Mouse (Mus musculus) spleen, adult 2 months (tissue): ENCODE data around the gene Hoxd8. TPM values are rescaled to one million over a fixed set of nuclear protein-coding genes. Genes with fewer than 3 reads are reported as not detected.
A peak's percentile ranks its signal among the peaks of the same experiment; 100 is the strongest.

Source experiments
- DNase-seq, 2 experiments: peaks; one replicate each; pipeline versions ENCODE4 v3.0.0 to v3.0.0-alpha.2; 2012 to 2021; ENCODE audit warnings: low spot score in 2 of 2, low read depth in 1 of 2
- H3K27ac ChIP-seq: fragments of 200-500 bp; 2 replicates; pipeline ENCODE4 v1.5.1; 2012; ENCODE audit warnings: low read length, inconsistent platforms; ENCODE audit not compliant: insufficient read depth
- H3K27me3 ChIP-seq: fragments of 200-500 bp; 2 replicates; pipeline ENCODE4 v1.6.1; 2012; ENCODE audit warnings: mild to moderate bottlenecking, moderate library complexity, low read length, inconsistent platforms; ENCODE audit not compliant: control insufficient read depth, insufficient read depth
- H3K36me3 ChIP-seq: fragments of 200-500 bp; 2 replicates; pipeline ENCODE4 v1.6.1; 2012; ENCODE audit warnings: mild to moderate bottlenecking, low read length, inconsistent platforms; ENCODE audit not compliant: control insufficient read depth, insufficient read depth
- H3K4me1 ChIP-seq: fragments of 200-500 bp; 2 replicates; pipeline ENCODE4 v1.6.1; 2011; ENCODE audit warnings: inconsistent platforms; ENCODE audit not compliant: control insufficient read depth, insufficient read depth, insufficient read length
- H3K4me3 ChIP-seq: fragments of 200-500 bp; 2 replicates; pipeline ENCODE4 v1.5.1; 2011; ENCODE audit warnings: mild to moderate bottlenecking, inconsistent platforms; ENCODE audit not compliant: insufficient read depth, insufficient read length; ENCODE audit errors: extremely low read depth
- CTCF ChIP-seq: fragments of 200-500 bp; IDR thresholded peaks from 2 replicates; pipeline ENCODE4 v1.5.1; 2011; ENCODE audit warnings: mild to moderate bottlenecking, inconsistent platforms; ENCODE audit not compliant: insufficient read depth, insufficient read length, insufficient replicate concordance; ENCODE audit errors: extremely low read depth
- POLR2A ChIP-seq: fragments of 200-500 bp; IDR thresholded peaks from 2 replicates; pipeline ENCODE4 v1.6.1; 2011; ENCODE audit warnings: low read depth, low read length, inconsistent platforms
- WGBS: fragments of 180-500 bp; shearing (Covaris S2); methylation state at CpG from one replicate; pipeline ENCODE4 v1.1.7; 2018; 5-methylcytosine and 5-hydroxymethylcytosine counted together
- polyA plus RNA-seq: library from polyadenylated mRNA; depleted of rRNA; stranded (reverse); fragments of >200 nt; gene quantifications from 2 replicates; pipeline ENCODE4 v1.2.3, GENCODE M21; 2012

Hoxd8 gene
- polyA plus RNA-seq, 1 experiment, result 0.32 TPM

DNA sequence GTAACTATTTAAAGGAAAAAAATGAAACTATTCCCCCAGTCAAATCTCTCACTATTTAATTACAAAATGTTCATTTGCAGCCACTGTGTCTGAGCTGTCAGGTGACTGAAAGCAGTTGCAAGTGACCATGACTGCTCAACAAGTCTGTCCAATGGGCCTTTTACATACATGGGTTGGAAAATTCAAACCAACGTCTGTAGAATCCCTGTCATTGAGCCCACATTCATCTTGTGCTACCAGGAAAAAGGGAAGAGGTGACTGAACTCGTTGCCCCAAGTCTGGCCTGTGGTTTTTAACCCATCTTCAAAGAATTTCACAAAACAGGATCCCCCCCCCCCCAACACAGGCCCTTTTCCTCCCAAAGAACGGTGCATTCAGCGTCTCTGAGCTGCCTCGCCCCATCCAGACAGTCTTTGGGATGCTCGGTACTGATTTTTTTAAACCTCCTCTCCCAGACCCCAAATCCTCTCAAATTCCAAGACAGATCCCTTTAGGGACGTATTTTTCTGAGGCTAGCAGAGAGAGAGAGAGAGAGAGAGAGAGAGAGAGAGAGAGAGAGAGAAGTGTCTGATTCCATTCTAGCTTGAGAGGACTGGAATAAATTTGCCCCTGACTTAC is 8.5 kb upstream of the Hoxd8 start:
- Histone ChIP-seq H3K4me1 (peaks cover 9% of the 10 kb centered on the region; the same call in 1 of the 2 replicates), H3K27me3 (peaks cover 60% of the 10 kb centered on the region), H3K36me3 (no peaks in the 10 kb centered on the region), H3K4me3 (no peak overlapping the region), H3K27ac (no peak overlapping the region)
- no peak for TF ChIP-seq POLR2A
- no peak for TF ChIP-seq CTCF
- DNase-seq, result no peak
- WGBS, result 20% methylated on average over 7 of the region's 7 CpGs

DNA sequence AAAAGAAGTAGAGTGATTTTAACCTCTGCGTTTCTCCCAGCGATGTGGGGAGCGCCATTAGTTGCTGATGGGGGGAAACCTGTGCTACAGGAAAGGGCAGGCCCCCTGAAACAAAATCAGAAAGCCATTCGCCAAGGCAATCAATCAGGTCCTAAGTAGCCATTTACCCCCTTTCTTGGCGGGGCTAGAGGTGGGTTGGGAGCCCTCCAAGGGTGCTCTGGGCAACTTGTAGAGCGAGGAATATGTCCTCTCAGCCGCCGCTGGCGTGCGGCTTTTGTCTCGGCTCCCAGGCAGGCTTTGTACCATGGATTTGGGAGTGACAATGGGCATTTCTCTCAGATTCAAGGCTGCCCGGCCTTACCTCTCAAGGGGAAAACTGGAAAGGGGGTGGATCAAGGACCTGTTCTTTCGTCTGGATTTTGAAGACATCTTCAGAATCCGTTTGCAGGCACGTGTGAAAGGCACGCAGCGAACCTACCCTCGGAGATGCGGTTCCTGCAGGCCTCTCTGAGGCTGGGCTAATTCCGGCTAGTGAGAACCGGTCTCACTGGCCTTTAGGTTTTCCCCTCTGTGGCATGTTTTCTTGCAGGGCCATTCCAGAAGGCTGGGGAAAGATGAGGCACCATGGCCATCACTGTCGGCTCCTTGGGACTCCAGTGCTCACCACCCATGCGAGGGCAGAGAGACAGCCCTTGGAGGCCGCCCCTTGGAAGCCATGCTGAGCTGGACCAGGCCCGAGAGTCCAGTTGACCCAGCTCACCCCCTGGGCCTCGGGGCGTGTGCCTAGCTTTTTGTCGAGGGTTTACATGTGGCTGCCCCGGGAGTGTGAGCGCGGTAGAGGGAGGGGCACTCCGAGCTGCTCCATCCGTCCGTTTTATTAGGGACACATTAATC is 7.7 kb upstream of the Hoxd8 start:
- H3K4me3 ChIP-seq, result no peak overlapping the region
- TF ChIP-seq POLR2A (no peak), CTCF (no peak)
- H3K27me3 ChIP-seq, result peaks cover 53% of the 10 kb centered on the region
- no peak for DNase-seq
- H3K36me3 ChIP-seq, result no peaks in the 10 kb centered on the region
- 14% methylated on average over 34 of the region's 34 CpGs for WGBS
- no peak overlapping the region for H3K27ac ChIP-seq
- H3K4me1 ChIP-seq, result peaks cover 9% of the 10 kb centered on the region; the same call in 1 of the 2 replicates

DNA sequence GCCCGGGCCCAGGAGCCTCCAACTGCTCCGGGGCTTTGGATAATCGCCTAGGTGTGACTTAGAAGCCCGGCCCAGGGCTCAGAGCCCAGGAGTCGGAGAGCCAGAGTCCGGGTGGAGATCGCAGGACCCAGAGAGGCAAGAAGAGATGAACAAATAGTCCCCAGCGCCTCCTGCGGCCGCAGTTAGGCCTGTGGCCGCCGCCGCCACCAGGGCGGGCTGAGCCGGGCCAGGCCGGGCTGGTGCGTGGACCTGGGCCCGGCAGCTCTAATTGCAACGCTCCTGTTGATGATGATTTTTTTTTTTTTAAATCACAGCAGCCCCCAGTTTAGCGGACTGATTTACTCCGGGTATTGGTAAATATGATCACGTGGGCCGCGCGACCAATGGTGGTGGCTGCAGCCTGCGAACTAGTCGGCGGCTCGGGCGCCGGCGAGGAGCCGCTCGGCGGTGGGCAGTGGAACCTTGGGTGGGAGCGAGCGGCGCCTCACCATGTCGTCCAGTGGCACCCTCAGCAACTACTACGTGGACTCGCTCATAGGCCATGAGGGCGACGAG is 6.8 kb upstream of the Hoxd8 start, which contains the start of gene Hoxd9:
Gene Hoxd9, plus strand, starts transcription at position 161 of the 555 bp plus-strand sequence.
- peaks cover 9% of the 10 kb centered on the region; the same call in 1 of the 2 replicates for H3K4me1 ChIP-seq
- DNase-seq, result no peak

DNA sequence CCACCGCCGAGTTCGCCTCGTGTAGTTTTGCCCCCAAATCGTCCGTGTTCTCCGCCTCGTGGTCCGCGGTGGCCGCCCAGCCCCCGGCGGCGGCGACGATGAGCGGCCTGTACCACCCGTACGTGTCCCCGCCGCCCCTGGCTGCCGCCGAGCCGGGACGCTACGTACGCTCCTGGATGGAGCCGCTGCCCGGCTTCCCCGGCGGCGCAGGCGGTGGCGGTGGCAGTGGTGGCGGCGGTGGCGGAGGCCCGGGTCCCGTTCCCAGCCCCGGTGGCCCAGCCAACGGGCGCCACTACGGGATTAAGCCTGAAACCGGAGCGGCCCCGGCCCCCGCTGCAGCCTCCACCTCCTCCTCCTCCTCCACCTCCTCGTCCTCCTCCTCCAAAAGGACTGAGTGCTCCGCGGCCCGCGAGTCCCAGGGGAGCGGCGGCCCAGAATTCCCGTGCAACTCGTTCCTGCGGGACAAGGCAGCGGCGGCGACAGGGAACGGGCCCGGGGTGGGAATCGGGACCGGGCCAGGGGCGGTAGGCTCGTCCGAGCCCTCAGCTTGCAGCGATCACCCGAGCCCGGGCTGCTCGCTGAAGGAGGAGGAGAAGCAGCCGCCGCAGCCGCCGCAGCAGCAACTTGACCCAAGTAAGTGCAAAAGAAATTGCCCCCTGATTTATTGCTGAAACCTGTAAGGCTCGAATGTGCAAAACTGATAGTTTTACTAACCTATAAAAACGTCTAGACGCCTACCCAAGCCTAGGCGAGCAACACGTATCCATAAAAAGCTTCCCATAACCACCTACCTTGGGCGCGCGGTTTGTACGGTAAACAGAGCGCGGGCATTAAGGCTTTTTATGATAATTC is 6.0 kb upstream of the Hoxd8 start:
- Histone ChIP-seq H3K27me3 (peaks cover 47% of the 10 kb centered on the region), H3K27ac (no peak overlapping the region), H3K36me3 (no peaks in the 10 kb centered on the region), H3K4me3 (peak overlapping the region; percentile 35; the same call in 1 of the 2 replicates), H3K4me1 (peaks cover 9% of the 10 kb centered on the region; the same call in 1 of the 2 replicates)
- TF ChIP-seq CTCF (no peak), POLR2A (no peak)
- WGBS, result 4% methylated on average over 81 of the region's 86 CpGs
- DNase-seq, result no peak

More for the DNA sequence above, 6.8 kb upstream of the Hoxd8 start, which contains the start of gene Hoxd9:
- WGBS, result 2% methylated on average over 43 of the region's 43 CpGs
- Histone ChIP-seq H3K4me3 (peak within 1 kb of the TSS; percentile 35; the same call in 1 of the 2 replicates), H3K36me3 (no peaks in the 10 kb centered on the region), H3K27me3 (peaks cover 46% of the 10 kb centered on the region), H3K27ac (no peak within 1 kb of the TSS)
- TF ChIP-seq POLR2A (no peak), CTCF (no peak)

DNA sequence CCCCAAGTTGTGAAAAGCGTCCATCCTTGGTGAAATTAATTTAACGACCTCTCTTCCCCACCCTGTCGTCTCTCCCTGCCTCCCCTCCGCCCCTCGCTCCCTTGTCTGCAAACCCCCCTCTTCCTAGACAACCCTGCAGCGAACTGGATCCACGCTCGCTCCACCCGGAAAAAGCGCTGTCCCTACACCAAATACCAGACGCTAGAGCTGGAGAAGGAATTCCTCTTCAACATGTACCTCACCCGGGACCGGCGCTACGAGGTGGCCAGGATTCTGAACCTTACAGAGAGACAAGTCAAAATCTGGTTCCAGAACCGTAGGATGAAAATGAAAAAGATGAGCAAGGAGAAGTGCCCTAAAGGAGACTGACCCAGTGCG is 5.4 kb upstream of the Hoxd8 start:
- no peak overlapping the region for H3K4me3 ChIP-seq
- peaks cover 50% of the 10 kb centered on the region for H3K27me3 ChIP-seq
- no peak for TF ChIP-seq POLR2A
- TF ChIP-seq CTCF, result no peak

More for the DNA sequence above, 5.4 kb upstream of the Hoxd8 start:
- no peak overlapping the region for H3K27ac ChIP-seq
- H3K4me1 ChIP-seq, result peaks cover 9% of the 10 kb centered on the region; the same call in 1 of the 2 replicates
- H3K36me3 ChIP-seq, result no peaks in the 10 kb centered on the region
- 11% methylated on average over 17 of the region's 17 CpGs for WGBS
- no peak for DNase-seq
